Mouse (Mus musculus): ENCODE results near the gene Stk40.

The Stk40 gene

GRCm38 (mm10) chr4:126099365-126099764 lies 4.4 kb upstream of the Stk40 start:
- DNase-seq (ENCODE audit: low read depth): no peak

DNA sequence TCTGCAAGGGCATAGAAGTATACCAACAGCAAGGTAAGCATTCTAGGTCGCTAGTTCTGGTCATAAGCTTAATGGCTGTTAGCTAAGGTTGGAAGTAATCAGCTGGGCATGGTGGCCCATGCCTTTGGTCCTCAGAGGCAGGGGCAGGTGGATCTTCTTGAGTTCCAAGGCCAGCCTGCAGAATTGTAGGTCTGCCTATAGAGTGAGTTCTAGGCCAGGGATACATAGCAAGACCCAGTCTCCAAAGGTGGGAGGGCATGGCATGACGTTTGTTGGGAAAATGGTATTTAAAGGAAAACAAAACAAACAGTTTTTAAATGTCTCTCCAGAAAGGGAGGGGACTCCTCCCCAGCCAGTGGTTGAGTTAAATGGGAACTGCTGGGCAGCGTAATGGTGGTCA lies 3.0 kb upstream of the Stk40 start:
- no peak for DNase-seq (ENCODE audit: low read depth)

GRCm38 (mm10) chr4:126102061-126102841 lies 1.5 kb upstream of the Stk40 start:
- DNase-seq (ENCODE audit: low read depth): no peak

- DNase-seq (ENCODE audit: low read depth): peak; percentile 90
Measured at GRCm38 (mm10) chr4:126103057-126103581, 638 bp upstream of the Stk40 start.

- no peak for DNase-seq (ENCODE audit: low read depth)
Measured at GRCm38 (mm10) chr4:126104261-126105075, 711 bp downstream of the Stk40 start.

DNA sequence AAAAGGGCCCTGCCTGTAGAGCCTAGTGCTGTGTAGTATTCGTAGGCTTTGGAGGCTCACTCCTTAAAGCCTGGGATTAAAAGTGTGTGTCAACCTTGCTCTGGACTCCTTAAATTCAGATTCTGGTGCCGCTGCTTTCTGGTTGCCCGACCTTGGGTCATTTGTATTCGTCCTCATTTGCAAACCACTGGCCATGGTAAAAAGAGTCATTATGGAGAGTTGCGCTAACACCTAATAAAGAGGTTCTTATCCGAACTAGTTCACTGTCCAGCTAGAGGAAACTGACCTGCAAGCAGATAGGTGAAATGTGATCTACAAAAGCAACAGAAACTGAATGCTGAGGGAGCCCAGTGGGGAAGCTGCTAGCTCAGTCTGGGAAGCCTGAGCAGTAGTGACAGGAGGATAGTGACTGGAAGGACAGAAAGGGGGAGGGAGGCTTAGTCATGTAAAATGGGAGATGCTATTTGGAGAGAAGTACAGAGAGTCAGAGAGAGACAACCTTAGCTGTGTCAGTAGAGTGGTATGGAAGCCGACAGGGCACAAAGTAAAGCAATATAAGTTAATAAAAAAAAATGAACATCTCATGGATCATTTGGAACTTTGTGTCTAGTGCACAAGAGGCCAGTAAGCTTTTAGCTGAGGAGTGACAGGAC lies 1.5 kb downstream of the Stk40 start:
- DNase-seq (ENCODE audit: low read depth): no peak

DNA sequence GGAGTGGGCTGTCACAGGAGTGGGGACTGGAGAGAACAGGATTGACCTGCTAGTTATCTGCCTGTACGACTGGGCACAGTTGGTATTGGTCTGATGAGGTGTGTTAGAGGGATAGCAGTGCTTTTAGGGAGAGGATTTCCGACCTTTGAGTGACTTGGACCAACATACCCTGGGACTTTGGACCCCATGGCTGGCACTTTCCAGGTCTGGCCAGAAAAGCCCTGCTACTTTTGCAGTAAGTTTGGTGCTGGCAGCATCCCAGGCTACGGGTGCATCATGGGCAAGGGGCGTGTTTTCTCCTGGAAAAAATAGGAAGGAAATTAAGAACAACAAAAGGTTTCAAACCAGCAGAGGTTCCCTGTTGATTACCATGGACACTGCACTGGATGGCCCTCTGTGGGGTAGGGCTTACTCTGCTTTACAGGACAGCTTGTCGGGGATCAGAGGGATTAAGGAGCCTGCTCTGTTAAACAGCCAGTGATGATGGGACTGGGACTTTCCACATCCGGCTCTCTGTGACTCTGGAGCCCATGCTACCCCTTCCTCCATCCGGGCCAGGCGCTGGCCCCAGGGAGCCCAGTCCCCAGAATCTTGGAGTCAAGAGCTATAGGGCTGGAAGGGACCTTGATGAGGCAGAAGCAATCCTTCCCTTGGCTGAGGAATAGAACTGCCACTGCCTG lies 4.4 kb downstream of the Stk40 start:
- no peak for DNase-seq (ENCODE audit: low read depth)

- DNase-seq (ENCODE audit: low read depth): no peak
Measured at GRCm38 (mm10) chr4:126109613-126110373, 6.0 kb downstream of the Stk40 start.

DNA sequence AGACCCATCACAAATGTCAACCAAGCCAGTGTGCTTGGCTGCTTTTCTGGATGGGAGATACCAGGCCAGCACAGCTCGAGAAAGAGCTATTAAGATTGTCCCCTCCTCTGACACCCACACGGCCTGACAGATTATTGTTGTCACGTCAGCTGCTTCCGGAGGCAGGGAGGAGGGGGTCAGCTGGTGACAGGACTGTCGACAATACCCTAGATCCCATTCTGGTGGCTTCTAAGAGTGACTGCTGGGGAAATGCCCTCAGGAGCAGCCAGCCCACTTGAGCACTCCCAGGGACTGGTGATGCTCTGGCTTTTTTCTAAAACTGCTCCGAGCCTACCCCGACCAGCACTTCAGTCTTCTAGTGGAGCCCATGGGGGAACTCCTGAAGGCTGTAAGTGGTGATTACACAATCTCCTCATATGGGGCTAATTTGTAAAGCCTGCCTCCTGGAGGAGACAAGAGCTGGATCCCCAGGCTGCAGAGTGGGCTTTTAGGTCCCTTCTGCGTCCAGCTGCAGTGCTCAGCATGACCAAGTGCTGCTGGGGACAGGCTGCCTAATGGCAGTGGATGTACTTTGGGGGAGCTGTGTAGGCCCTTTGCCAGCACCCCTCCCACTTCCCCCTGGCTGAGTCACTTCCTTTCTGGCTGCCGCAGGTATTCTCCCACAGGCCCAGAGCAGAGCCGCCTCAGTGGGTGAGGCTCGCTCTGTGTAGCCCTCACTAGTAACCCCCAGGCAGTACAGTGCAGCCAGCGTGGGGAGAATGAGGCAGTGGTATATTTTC lies 6.8 kb downstream of the Stk40 start:
- DNase-seq (ENCODE audit: low read depth): peak; percentile 73

DNA sequence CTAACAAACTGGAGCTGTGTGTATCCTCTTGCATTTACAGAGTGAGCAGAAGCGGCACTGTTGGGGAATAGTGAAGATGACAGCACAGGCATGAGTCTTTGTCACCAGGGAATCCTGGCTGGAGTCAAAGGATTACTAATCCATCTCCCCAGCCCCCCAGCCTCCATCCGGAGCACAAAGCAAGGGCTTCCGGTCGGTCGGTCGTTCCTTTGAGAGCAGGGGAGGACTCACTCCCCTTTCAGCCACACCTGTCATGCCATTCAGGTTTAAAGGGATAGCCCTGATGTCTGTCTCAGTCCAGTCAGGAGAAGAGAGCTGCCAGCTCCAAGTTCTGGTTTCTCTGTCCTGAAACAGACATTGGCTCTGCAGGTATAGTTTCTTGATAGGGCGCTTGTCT lies 7.4 kb downstream of the Stk40 start:
- DNase-seq (ENCODE audit: low read depth): no peak

GRCm38 (mm10) chr4:126113243-126113642 lies 9.5 kb downstream of the Stk40 start:
- no peak for DNase-seq (ENCODE audit: low read depth)

DNA sequence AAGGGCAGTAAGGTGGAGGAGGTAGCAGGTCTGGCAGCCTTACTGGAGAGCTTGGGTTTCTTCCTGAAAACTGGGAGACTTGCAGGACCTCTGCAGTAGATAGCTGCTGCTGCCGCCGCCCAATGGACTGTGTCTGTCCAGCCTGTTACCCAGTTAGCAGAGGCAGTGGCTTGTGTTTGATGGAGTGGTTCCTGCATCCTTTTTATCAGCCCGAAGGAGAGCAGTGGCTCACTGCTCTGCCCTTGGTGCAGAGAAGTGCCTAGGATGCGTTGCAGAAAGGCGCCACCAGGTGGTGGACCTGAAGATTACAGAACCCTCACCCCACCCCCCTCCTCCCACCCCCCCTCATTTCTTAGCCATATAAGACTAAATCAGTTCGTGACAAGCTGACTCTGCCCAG lies 10.2 kb downstream of the Stk40 start:
- DNase-seq (ENCODE audit: low read depth): no peak

- no peak for DNase-seq (ENCODE audit: low read depth)
Measured at GRCm38 (mm10) chr4:126115411-126115810, 11.7 kb downstream of the Stk40 start.

GRCm38 (mm10) chr4:126115871-126116521 lies 12.2 kb downstream of the Stk40 start:
- DNase-seq (ENCODE audit: low read depth): no peak

- DNase-seq (ENCODE audit: low read depth): no peak
Measured at GRCm38 (mm10) chr4:126117116-126117515, 13.4 kb downstream of the Stk40 start.

GRCm38 (mm10) chr4:126118651-126119050 lies 14.9 kb downstream of the Stk40 start:
- DNase-seq (ENCODE audit: low read depth): no peak

GRCm38 (mm10) chr4:126119051-126119450 lies 15.3 kb downstream of the Stk40 start:
- no peak for DNase-seq (ENCODE audit: low read depth)

GRCm38 (mm10) chr4:126120052-126120451 lies 16.3 kb downstream of the Stk40 start:
- DNase-seq (ENCODE audit: low read depth): no peak

GRCm38 (mm10) chr4:126120506-126120905 lies 16.7 kb downstream of the Stk40 start:
- DNase-seq (ENCODE audit: low read depth): no peak
